ENCODE assay signal across 23 mouse cellular contexts in genomic region chr5:145104328-145104727, GRCm38 (mm10). TPM values are rescaled to one million over a fixed set of nuclear protein-coding genes. Genes with fewer than 3 reads are reported as not detected.
DNase-seq lines count a peak whose midpoint lies in the region; ATAC-seq and TF ChIP-seq lines count a peak whose summit lies in the region.
"Had no signal": no experiment of that assay in that cellular context is flagged by ENCODE, and none has a peak within 500 bp of the region (broad histone marks: within the 10 kb centered on the region; RNA-seq: fewer than 3 reads in every experiment).

No protein-coding gene starts in this region.

- WGBS in limb, embryonic 14.5 days = 90% methylated on average over 9 of the region's 9 CpGs

- no peak overlapping the region for H3K4me3 ChIP-seq in left cerebral cortex, adult 2 months
- no peak overlapping the region for H3K4me3 ChIP-seq in limb, embryonic 14.5 days (replicated peaks; ENCODE audit: low read length)
- H3K4me3 ChIP-seq: embryonic facial prominence, embryonic 15.5 days; forebrain, embryonic 12.5 days; gastrocnemius, adult 2 months; heart, adult 2 months; liver, embryonic 13.5 days; myocyte had no signal

- H3K27me3 ChIP-seq in limb, embryonic 14.5 days (ENCODE audit: control insufficient read depth, insufficient read depth, low read length) = no peaks in the 10 kb centered on the region
- H3K27me3 ChIP-seq: embryonic facial prominence, embryonic 15.5 days; forebrain, embryonic 12.5 days; liver, embryonic 13.5 days had no signal

- H3K36me3 ChIP-seq in limb, embryonic 14.5 days (ENCODE audit: control insufficient read depth, insufficient read depth, low read length) = peaks cover 95% of the 10 kb centered on the region

- DNase-seq in heart, adult 11 months = peak; percentile 82
- no peak for DNase-seq in heart, postnatal 25 days (ENCODE audit: low spot score)
- DNase-seq in left cerebral cortex, adult 2 months (ENCODE audit: extremely low spot score in 1 of 2, low spot score in 2 of 2) = no peak
- DNase-seq in left cerebral cortex, postnatal 10 days (ENCODE audit: extremely low spot score in 1 of 2, low spot score in 2 of 2) = no peak
- DNase-seq in brain, embryonic 14.5 days (ENCODE audit: low read depth) = peak; percentile 3
- no peak for DNase-seq in limb, embryonic 14.5 days (ENCODE audit: low spot score)
- DNase-seq in adrenal gland, postnatal 14 days = no peak
- DNase-seq in urinary bladder, postnatal 36 days (ENCODE audit: low spot score in 2 of 2) = no peak
- DNase-seq: adrenal gland, adult 2 months; cerebellum, postnatal 25 days; gastrocnemius, adult 2 months; heart, adult 2 months; kidney, adult 8-10 months; liver, embryonic 13.5 days; lung, postnatal 10 days; thymus, adult 18-20 months had no signal

- no peak for TF ChIP-seq POLR2A in brain, embryonic 14.5 days (IDR thresholded peaks at IDR 0.05; ENCODE audit: borderline replicate concordance, extremely low read depth, insufficient read depth, insufficient read length, poor library complexity, severe bottlenecking)
- no peak for TF ChIP-seq POLR2A in limb, embryonic 14.5 days (IDR thresholded peaks at IDR 0.05; ENCODE audit: borderline replicate concordance, extremely low read depth, insufficient read depth, insufficient read length)

- no peak overlapping the region for H3K9ac ChIP-seq in limb, embryonic 14.5 days (ENCODE audit: low read depth, low read length, severe bottlenecking)
- H3K9ac ChIP-seq: embryonic facial prominence, embryonic 15.5 days; forebrain, embryonic 12.5 days; liver, embryonic 13.5 days had no signal

- ATAC-seq in limb, embryonic 14.5 days (ENCODE audit: low FRiP score, low read depth) = peak; percentile 50; the same call in 1 of the 2 replicates

- peak overlapping the region; percentile 66; the same call in 1 of the 2 replicates for H3K27ac ChIP-seq in left cerebral cortex, adult 2 months
- no peak overlapping the region for H3K27ac ChIP-seq in limb, embryonic 14.5 days (replicated peaks; ENCODE audit: low read depth, low read length)
- H3K27ac ChIP-seq: embryonic facial prominence, embryonic 15.5 days; forebrain, embryonic 12.5 days; heart, adult 2 months; liver, embryonic 13.5 days had no signal

- intact Hi-C loops in heart, postnatal 25 days (cut with DNase I) = no loop called here
- intact Hi-C loops in left cerebral cortex, adult 2 months (cut with DNase I) = no loop called here
- intact Hi-C loops in left cerebral cortex, postnatal 10 days (cut with DNase I) = no loop called here

- TF ChIP-seq CTCF in left cerebral cortex, adult 2 months (IDR thresholded peaks at IDR 0.05) = no peak
- no peak for TF ChIP-seq CTCF in brain, embryonic 14.5 days (IDR thresholded peaks at IDR 0.05; ENCODE audit: borderline replicate concordance, extremely low read depth, insufficient read depth, insufficient read length)

- H3K9me3 ChIP-seq in limb, embryonic 14.5 days (ENCODE audit: control insufficient read depth, low read length) = no peaks in the 10 kb centered on the region
- H3K9me3 ChIP-seq: embryonic facial prominence, embryonic 15.5 days; forebrain, embryonic 12.5 days; liver, embryonic 13.5 days had no signal

- H3K4me2 ChIP-seq in limb, embryonic 14.5 days (replicated peaks; ENCODE audit: low read depth, low read length, severe bottlenecking) = no peak overlapping the region
- H3K4me2 ChIP-seq: embryonic facial prominence, embryonic 15.5 days; forebrain, embryonic 12.5 days; liver, embryonic 13.5 days had no signal

- no peaks in the 10 kb centered on the region for H3K4me1 ChIP-seq in limb, embryonic 14.5 days (ENCODE audit: control insufficient read depth, insufficient read depth, low read length)
- H3K4me1 ChIP-seq: embryonic facial prominence, embryonic 15.5 days; forebrain, embryonic 12.5 days had no signal

RNA-seq across cellular contexts. Expression of gene Arpc1b, which starts 9.7 kb away (rescaled TPM):
- 10 to 100 TPM; 75.3 to 85.4 TPM for total RNA-seq in heart, postnatal 25 days (2021)
- total RNA-seq in left cerebral cortex, adult 2 months (2021) = 10 to 100 TPM; 19.0 to 23.5 TPM
- total RNA-seq in left cerebral cortex, postnatal 10 days (2021) = 10 to 100 TPM; 28.3 to 30.3 TPM
- polyA plus RNA-seq in brain, embryonic 14.5 days (2012; rRNA removed) = 57.3 and 67.2 TPM in 2 replicates
- 324 and 340 TPM in 2 replicates for polyA plus RNA-seq in limb, embryonic 14.5 days (2012; rRNA removed)
- polyA plus RNA-seq in limb, embryonic 14.5 days (2014; fragmentation: Nextera tagmentation; extraction: Ambion mirVana) = 214 and 217 TPM in 2 replicates
- total RNA-seq in adrenal gland, postnatal 14 days (2021) = 205 and 257 TPM in 2 replicates

RNA-seq across cellular contexts. Expression of gene Kpna7, which starts 20.5 kb away (rescaled TPM):
- not detected for total RNA-seq in heart, postnatal 25 days (2021)
- not detected for total RNA-seq in left cerebral cortex, adult 2 months (2021)
- not detected for total RNA-seq in left cerebral cortex, postnatal 10 days (2021)
- not detected in 2 replicates for polyA plus RNA-seq in brain, embryonic 14.5 days (2012; rRNA removed)
- not detected in 2 replicates for polyA plus RNA-seq in limb, embryonic 14.5 days (2012; rRNA removed)
- not detected in 2 replicates for polyA plus RNA-seq in limb, embryonic 14.5 days (2014; fragmentation: Nextera tagmentation; extraction: Ambion mirVana)
- not detected in 2 replicates for total RNA-seq in adrenal gland, postnatal 14 days (2021)
- total RNA-seq: adrenal gland, adult 2 months; gastrocnemius, adult 2 months; heart, adult 2 months; megakaryocyte-erythroid progenitor cell, adult 5-6 weeks had no signal
- polyA plus RNA-seq: adrenal gland, adult 2 months; C2C12; embryonic facial prominence, embryonic 15.5 days; forebrain, embryonic 12.5 days; heart, adult 2 months; heart, postnatal 0 days; large intestine, adult 2 months; myocyte had no signal

RNA-seq across cellular contexts. Expression of gene Arpc1a, which starts 20.7 kb away (rescaled TPM):
- total RNA-seq in heart, postnatal 25 days (2021) = 10 to 100 TPM; 56.8 to 68.1 TPM
- 100 to 1,000 TPM; 192 to 199 TPM for total RNA-seq in left cerebral cortex, adult 2 months (2021)
- 100 to 1,000 TPM; 178 to 190 TPM for total RNA-seq in left cerebral cortex, postnatal 10 days (2021)
- 260 and 261 TPM in 2 replicates for polyA plus RNA-seq in brain, embryonic 14.5 days (2012; rRNA removed)
- 145 and 150 TPM in 2 replicates for polyA plus RNA-seq in limb, embryonic 14.5 days (2012; rRNA removed)
- 142 and 147 TPM in 2 replicates for polyA plus RNA-seq in limb, embryonic 14.5 days (2014; fragmentation: Nextera tagmentation; extraction: Ambion mirVana)
- 101 and 105 TPM in 2 replicates for total RNA-seq in adrenal gland, postnatal 14 days (2021)

RNA-seq across cellular contexts. Expression of gene Pdap1, which starts 35.7 kb away (rescaled TPM):
- 10 to 100 TPM; 37.8 to 40.3 TPM for total RNA-seq in heart, postnatal 25 days (2021)
- 10 to 100 TPM; 92.5 to 96.0 TPM for total RNA-seq in left cerebral cortex, adult 2 months (2021)
- total RNA-seq in left cerebral cortex, postnatal 10 days (2021) = 100 to 1,000 TPM; 106 to 111 TPM
- polyA plus RNA-seq in brain, embryonic 14.5 days (2012; rRNA removed) = 73.6 and 112 TPM in 2 replicates
- 60.3 and 114 TPM in 2 replicates for polyA plus RNA-seq in limb, embryonic 14.5 days (2012; rRNA removed)
- polyA plus RNA-seq in limb, embryonic 14.5 days (2014; fragmentation: Nextera tagmentation; extraction: Ambion mirVana) = 91.5 and 99.3 TPM in 2 replicates
- 101 and 108 TPM in 2 replicates for total RNA-seq in adrenal gland, postnatal 14 days (2021)

RNA-seq across cellular contexts. Expression of gene Bud31, which starts 35.8 kb away (rescaled TPM):
- total RNA-seq in heart, postnatal 25 days (2021) = 10 to 100 TPM; 53.5 to 62.6 TPM
- 10 to 100 TPM; 69.4 to 69.6 TPM for total RNA-seq in left cerebral cortex, adult 2 months (2021)
- 10 to 100 TPM; 85.7 to 86.1 TPM for total RNA-seq in left cerebral cortex, postnatal 10 days (2021)
- 121 and 148 TPM in 2 replicates for polyA plus RNA-seq in brain, embryonic 14.5 days (2012; rRNA removed)
- 116 and 147 TPM in 2 replicates for polyA plus RNA-seq in limb, embryonic 14.5 days (2012; rRNA removed)
- 191 and 197 TPM in 2 replicates for polyA plus RNA-seq in limb, embryonic 14.5 days (2014; fragmentation: Nextera tagmentation; extraction: Ambion mirVana)
- total RNA-seq in adrenal gland, postnatal 14 days (2021) = 106 and 112 TPM in 2 replicates

Comparison
In these comparisons a context has a peak if more than half of its experiments do, and no peak if none do; other contexts are left out.
1. DNase-seq: peak in heart, adult 11 months (single experiment) and brain, embryonic 14.5 days (single experiment); none in heart, postnatal 25 days (single experiment), left cerebral cortex, adult 2 months (0 of 2), left cerebral cortex, postnatal 10 days (0 of 2), limb, embryonic 14.5 days (single experiment), adrenal gland, postnatal 14 days (single experiment) and urinary bladder, postnatal 36 days (0 of 2).